8 mouse cellular contexts compared by ENCODE assay signal in genomic region chr12:69923603-69924002, GRCm38 (mm10).
"Had no signal": no experiment of that assay in that cellular context is flagged by ENCODE, and none has a peak within 500 bp of the region (broad histone marks: within the 10 kb centered on the region; RNA-seq: fewer than 3 reads in every experiment).

No protein-coding gene starts in this region.

- H3K9me3 ChIP-seq: limb, embryonic 13.5 days; midbrain, embryonic 10.5 days; midbrain, embryonic 15.5 days; neural tube, embryonic 13.5 days had no signal

- H3K9ac ChIP-seq: limb, embryonic 13.5 days; midbrain, embryonic 15.5 days; neural tube, embryonic 13.5 days had no signal

- ATAC-seq: intestine, postnatal 0 days; midbrain, embryonic 15.5 days had no signal

- H3K4me3 ChIP-seq: layer of hippocampus, adult 2 months; limb, embryonic 13.5 days; midbrain, embryonic 10.5 days; midbrain, embryonic 15.5 days; neural tube, embryonic 13.5 days had no signal

- H3K27me3 ChIP-seq: limb, embryonic 13.5 days; midbrain, embryonic 15.5 days; neural tube, embryonic 13.5 days had no signal

- DNase-seq: thymus, adult 18-20 months had no signal

- H3K4me1 ChIP-seq: limb, embryonic 13.5 days; midbrain, embryonic 10.5 days; midbrain, embryonic 15.5 days; neural tube, embryonic 13.5 days had no signal

- H3K36me3 ChIP-seq: limb, embryonic 13.5 days had no signal

- H3K4me2 ChIP-seq: limb, embryonic 13.5 days; midbrain, embryonic 15.5 days; neural tube, embryonic 13.5 days had no signal

- H3K27ac ChIP-seq: kidney, postnatal 0 days; layer of hippocampus, adult 2 months; limb, embryonic 13.5 days; midbrain, embryonic 10.5 days; midbrain, embryonic 15.5 days; neural tube, embryonic 13.5 days had no signal
